Mouse (Mus musculus): ENCODE data around the gene Ccdc85c.
A peak's percentile ranks its signal among the peaks of the same experiment; 100 is the strongest.

Gene Ccdc85c

GRCm38 (mm10) chr12:108294620-108295019, 19.4 kb upstream of the Ccdc85c start:
- no peak for DNase-seq (ENCODE audit: low spot score in 2 of 2)

GRCm38 (mm10) chr12:108292957-108293356, 17.7 kb upstream of the Ccdc85c start:
- DNase-seq (ENCODE audit: low spot score in 2 of 2) = peak in 1 of 2 experiments; percentile 24

GRCm38 (mm10) chr12:108292419-108292818, 17.2 kb upstream of the Ccdc85c start:
- DNase-seq (ENCODE audit: low spot score in 2 of 2) = no peak

GRCm38 (mm10) chr12:108288127-108288880, 13.1 kb upstream of the Ccdc85c start:
- no peak for DNase-seq (ENCODE audit: low spot score in 2 of 2)

GRCm38 (mm10) chr12:108287011-108287410, 11.8 kb upstream of the Ccdc85c start:
- DNase-seq (ENCODE audit: low spot score in 2 of 2) = no peak

- no peak for DNase-seq (ENCODE audit: low spot score in 2 of 2)
Observed at GRCm38 (mm10) chr12:108286381-108286780, 11.2 kb upstream of the Ccdc85c start.

GRCm38 (mm10) chr12:108285225-108286011, 10.2 kb upstream of the Ccdc85c start:
- no peak for DNase-seq (ENCODE audit: low spot score in 2 of 2)

- DNase-seq (ENCODE audit: low spot score in 2 of 2) = no peak
Observed at GRCm38 (mm10) chr12:108284455-108285224, 9.4 kb upstream of the Ccdc85c start.

GRCm38 (mm10) chr12:108278221-108278918, 3.1 kb upstream of the Ccdc85c start:
- DNase-seq (ENCODE audit: low spot score in 2 of 2) = no peak

- no peak for DNase-seq (ENCODE audit: low spot score in 2 of 2)
Observed at GRCm38 (mm10) chr12:108277341-108277841, 2.2 kb upstream of the Ccdc85c start.

- DNase-seq (ENCODE audit: low spot score in 2 of 2) = no peak
Observed at GRCm38 (mm10) chr12:108275920-108276822, 946 bp upstream of the Ccdc85c start.

GRCm38 (mm10) chr12:108275508-108275890, 274 bp upstream of the Ccdc85c start:
- peak; percentile 92 to 93 for DNase-seq (ENCODE audit: low spot score in 2 of 2)

GRCm38 (mm10) chr12:108274313-108274595, 971 bp downstream of the Ccdc85c start:
- no peak for DNase-seq (ENCODE audit: low spot score in 2 of 2)

GRCm38 (mm10) chr12:108273466-108274312, 1.5 kb downstream of the Ccdc85c start:
- DNase-seq (ENCODE audit: low spot score in 2 of 2) = no peak

GRCm38 (mm10) chr12:108272143-108272635, 3.0 kb downstream of the Ccdc85c start:
- no peak for DNase-seq (ENCODE audit: low spot score in 2 of 2)

GRCm38 (mm10) chr12:108271351-108272142, 3.7 kb downstream of the Ccdc85c start:
- DNase-seq (ENCODE audit: low spot score in 2 of 2) = no peak

GRCm38 (mm10) chr12:108270240-108270919, 4.8 kb downstream of the Ccdc85c start:
- DNase-seq (ENCODE audit: low spot score in 2 of 2) = no peak

- DNase-seq (ENCODE audit: low spot score in 2 of 2) = no peak
Observed at GRCm38 (mm10) chr12:108269699-108270098, 5.5 kb downstream of the Ccdc85c start.
